Mouse (Mus musculus) left cerebral cortex, adult 11 months (tissue): ENCODE results near the gene Gbp3.

ENCODE experiments used
- DNase-seq: peaks from one replicate; pipeline ENCODE4 v3.0.0; 2022; ENCODE audit warnings: low spot score

Gene Gbp3

DNA sequence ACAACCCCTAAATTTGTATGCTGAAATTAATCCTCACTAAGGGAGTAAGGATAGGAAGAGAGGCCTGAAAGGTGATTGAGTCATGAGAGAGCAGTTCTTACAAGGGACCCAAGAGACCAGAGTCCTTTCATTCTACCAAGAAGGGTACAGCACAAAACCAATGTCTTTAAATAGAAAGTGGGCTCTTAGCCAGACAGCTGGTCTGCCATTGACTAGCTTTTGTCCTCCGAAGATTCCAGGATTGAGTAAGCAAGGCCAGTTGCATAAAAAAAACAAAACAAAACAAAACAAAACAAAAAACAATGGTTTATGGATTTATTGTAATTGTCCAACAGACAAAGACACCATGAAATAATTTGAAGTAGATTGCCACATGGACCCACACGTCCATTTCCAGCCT is 29.1 kb downstream of the Gbp3 start:
- no peak for DNase-seq

DNA sequence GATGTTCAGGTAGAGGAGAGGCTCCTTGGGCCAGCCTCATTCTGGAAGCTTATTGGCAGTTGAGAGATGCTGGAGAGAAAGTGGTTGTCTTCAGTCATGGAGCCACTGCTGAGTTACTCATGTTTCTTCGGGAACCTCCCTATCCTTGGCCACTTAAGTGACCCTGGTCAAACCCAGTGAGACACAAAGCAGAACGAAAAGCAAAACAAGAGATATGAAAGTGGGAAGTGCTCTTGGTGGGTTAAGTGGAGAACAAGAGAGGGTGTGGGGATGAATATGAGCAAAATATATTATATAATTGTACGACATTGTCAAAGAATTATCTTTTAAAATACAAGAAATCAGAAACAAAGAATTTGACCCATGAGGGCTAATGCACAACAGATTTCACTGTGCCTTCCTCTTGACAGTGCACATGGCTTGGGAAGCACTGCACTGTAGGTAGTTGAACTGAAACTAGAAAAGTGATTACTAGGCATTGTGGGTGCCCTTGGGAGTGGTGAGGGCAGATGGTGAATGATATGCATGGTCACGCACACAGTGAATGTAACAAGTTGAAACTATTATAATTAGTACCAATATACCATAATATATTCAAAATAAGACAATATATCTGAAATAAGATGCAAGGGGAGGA is 30.7 kb downstream of the Gbp3 start:
- DNase-seq = no peak

DNA sequence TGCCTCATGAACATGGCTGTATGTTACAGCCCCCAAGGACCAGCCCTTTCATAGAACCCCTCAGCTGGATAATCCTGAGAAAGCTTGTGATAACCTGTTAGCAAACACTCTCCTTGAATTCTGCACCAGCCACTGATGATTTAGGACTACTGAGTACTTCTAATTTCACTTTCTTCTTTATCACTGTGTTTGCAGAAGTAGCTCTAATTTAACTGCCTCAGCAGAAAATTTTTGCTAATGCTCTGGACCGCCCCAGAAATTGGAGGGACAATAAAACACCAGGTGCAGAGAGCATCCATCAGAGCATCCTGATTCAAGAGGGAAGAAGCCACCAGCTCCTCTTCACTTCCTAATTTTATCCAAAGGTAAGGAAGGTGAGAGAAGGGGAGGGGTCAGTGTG is 34.7 kb downstream of the Gbp3 start, which contains the start of gene Gbp2b:
Gene Gbp2b, plus strand, starts transcription at position 301 of the 400 bp plus-strand sequence.
- DNase-seq = no peak

DNA sequence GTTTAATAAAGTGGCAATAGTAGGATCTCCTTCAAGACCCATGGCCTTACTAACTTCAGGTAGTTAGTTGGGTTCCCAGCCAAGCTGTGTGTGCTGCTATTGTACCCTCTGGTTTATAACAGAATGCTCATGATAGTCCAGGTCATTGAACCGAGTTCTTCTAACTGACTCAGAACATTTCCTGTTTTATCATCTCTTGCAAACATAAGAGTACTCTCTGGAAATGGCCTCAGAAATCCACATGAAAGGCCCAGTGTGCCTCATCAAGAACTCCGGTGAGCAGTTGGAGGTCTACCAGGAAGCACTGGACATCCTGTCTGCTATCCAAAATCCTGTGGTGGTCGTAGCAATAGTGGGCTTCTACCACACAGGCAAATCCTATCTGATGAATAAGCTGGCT is 38.1 kb downstream of the Gbp3 start:
- DNase-seq = no peak

GRCm38 (mm10) chr3:142601675-142602074 is 41.8 kb downstream of the Gbp3 start:
- DNase-seq = no peak

- DNase-seq = no peak
These were observed 58.8 kb downstream of the Gbp3 start for GRCm38 (mm10) chr3:142618658-142619057.

DNA sequence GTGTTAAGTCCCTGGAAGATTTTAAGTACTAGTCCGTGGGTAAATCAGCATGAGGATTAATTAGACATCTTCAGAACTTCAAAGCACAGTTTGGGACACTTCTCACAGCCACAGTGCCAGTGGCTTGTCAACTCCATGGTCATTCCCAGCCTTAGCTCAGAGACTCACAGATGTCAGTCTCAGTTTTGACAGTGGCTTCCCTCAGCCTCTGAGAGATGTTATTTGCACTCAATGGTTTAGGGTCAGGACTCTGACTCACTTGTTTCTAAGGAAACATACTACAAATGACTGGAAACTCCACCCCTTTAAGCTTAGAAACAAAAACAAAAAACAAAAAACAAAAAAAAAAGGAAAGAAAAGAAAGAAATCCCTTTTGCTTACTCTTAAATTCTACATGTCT is 59.8 kb downstream of the Gbp3 start:
- no peak for DNase-seq

DNA sequence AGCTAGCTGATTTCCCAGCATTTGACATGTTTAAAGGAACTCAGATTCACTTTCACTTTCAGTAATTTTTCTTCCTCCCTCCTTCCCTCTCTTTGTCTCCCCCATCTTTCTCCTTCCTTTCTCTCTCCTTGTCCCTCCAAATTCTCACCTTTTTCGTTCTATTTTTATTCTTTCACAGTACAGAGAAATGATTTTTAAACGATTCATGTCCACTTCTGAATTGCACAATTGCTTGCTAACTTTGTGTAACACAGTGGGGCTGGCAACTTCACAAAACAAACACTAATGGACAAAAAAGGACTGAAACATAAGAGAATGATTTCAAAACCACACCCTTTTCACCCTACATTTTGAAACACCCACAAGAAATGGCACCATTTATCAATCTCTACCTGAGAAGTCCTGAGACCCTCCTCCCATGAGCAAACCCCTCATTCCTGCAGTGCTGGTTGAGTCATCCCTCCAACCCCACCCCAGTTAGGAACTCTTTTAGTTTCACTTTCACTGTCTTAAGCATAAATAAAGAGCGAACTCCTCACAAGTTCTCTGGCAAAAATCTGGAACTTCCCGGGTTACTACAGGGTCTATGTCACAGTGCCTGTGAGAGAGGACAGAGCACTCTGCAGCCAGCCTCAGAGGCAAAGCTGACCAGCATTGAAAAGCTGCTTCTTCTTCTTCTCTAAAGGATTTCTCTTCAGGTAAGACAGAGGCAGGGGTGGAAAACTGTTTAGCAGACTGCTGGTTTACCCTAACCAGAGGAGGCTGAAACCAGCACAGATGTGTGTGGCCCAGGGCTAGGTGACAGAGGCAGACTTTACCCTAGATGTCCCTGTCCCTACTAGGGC is 60.5 kb downstream of the Gbp3 start, which contains the start of gene Gbp2:
Gene Gbp2, plus strand, starts transcription at position 492 of the 845 bp plus-strand sequence.
- DNase-seq = no peak

DNA sequence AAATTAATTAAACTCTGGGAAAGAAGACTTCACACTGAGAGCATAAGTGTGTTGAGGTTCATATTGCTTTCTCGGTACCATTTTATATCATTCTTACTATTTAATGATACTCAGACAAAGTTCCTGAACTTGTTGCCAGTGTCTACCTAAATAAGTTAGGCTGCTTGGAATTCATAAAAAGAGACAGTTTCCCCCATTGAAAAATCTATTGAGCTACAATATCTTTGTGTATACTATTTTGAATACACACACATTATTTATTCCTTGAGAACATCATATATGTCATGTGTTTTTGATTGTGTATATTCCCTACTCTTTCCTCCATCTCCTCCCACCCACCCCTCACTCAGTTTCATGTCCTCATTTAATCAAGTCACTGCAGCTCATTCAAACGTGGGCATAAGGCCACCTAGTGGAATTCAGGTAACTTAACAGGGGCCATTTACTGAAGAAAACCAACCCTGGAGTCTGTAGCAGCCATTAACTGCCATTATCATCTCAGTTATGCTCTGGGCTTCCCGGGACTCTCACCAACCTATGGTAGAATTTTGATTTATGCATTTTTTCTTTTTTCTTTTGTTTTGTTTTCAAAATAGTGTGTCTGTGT is 61.2 kb downstream of the Gbp3 start:
- DNase-seq = no peak
